Mouse (Mus musculus) CH12.LX (cell line): ENCODE data around the gene Hbp1.

ENCODE experiments used
- BHLHE40 ChIP-seq: IDR thresholded peaks from 2 replicates; pipeline ENCODE4 v1.6.1; 2011; ENCODE audit warnings: mild to moderate bottlenecking, low read depth, low read length, improper control_type of control experiment
- CHD2 ChIP-seq: IDR thresholded peaks from 2 replicates; pipeline ENCODE4 v1.6.1; 2011; ENCODE audit warnings: low read length, improper control_type of control experiment
- CTCF ChIP-seq, 2 experiments: IDR thresholded peaks in 1 of 2; conservative IDR thresholded peaks in 1 of 2; 2 replicates each; pipeline ENCODE4 v1.5.1; 2011 to 2012; ENCODE audit warnings: low read depth in 2 of 2, low read length in 2 of 2, improper control_type of control experiment in 1 of 2, inconsistent platforms in 1 of 2, mild to moderate bottlenecking in 1 of 2, moderate library complexity in 1 of 2
- MAX ChIP-seq: IDR thresholded peaks from 2 replicates; pipeline ENCODE4 v1.6.1; 2011; ENCODE audit warnings: low read length, improper control_type of control experiment
- MXI1 ChIP-seq: IDR thresholded peaks from 2 replicates; pipeline ENCODE4 v1.6.1; 2011; ENCODE audit warnings: mild to moderate bottlenecking, low read depth, low read length, improper control_type of control experiment
- MYC ChIP-seq: IDR thresholded peaks from 2 replicates; pipeline ENCODE4 v1.6.1; 2011; ENCODE audit warnings: low read depth, mild to moderate bottlenecking, improper control_type of control experiment, low read length
- NRF1 ChIP-seq: IDR thresholded peaks from 2 replicates; pipeline ENCODE4 v1.6.1; 2014; ENCODE audit warnings: low read depth, mild to moderate bottlenecking, inconsistent platforms, low read length, improper control_type of control experiment, moderate library complexity
- POLR2A ChIP-seq: IDR thresholded peaks from 2 replicates; pipeline ENCODE4 v1.6.1; 2011; ENCODE audit warnings: low read depth, mild to moderate bottlenecking, improper control_type of control experiment, low read length
- POLR2AphosphoS2 ChIP-seq: IDR thresholded peaks from 2 replicates; pipeline ENCODE4 v1.6.1; 2011; ENCODE audit warnings: low read depth, low read length, improper control_type of control experiment
- RAD21 ChIP-seq: IDR thresholded peaks from 2 replicates; pipeline ENCODE4 v1.6.1; 2011; ENCODE audit warnings: low read depth, mild to moderate bottlenecking, low read length, improper control_type of control experiment, moderate library complexity
- SMC3 ChIP-seq: IDR thresholded peaks from 2 replicates; pipeline ENCODE4 v1.6.1; 2011; ENCODE audit warnings: low read depth, low read length, improper control_type of control experiment
- USF1 ChIP-seq: IDR thresholded peaks from 2 replicates; pipeline ENCODE4 v1.6.1; 2014; ENCODE audit warnings: low read depth, mild to moderate bottlenecking, inconsistent platforms, low read length, improper control_type of control experiment
- USF2 ChIP-seq: conservative IDR thresholded peaks from 2 replicates; pipeline ENCODE4 v1.6.1; 2011; ENCODE audit warnings: low read depth, low read length, improper control_type of control experiment
- ZNF384 ChIP-seq: IDR thresholded peaks from 2 replicates; pipeline ENCODE4 v1.6.1; 2012; ENCODE audit warnings: low read depth, low read length, improper control_type of control experiment, inconsistent platforms

GRCm38 (mm10) chr12:31900391-31900914 is 49.9 kb downstream of the Hbp1 start:
- TF ChIP-seq POLR2A (no peak), USF1 (no peak), SMC3 (no peak), MXI1 (no peak), CTCF (conservative IDR thresholded peaks at IDR 0.05 in 1 of 2, IDR thresholded peaks at IDR 0.05 in 1 of 2; ENCODE audit: low read depth in 2 of 2, low read length in 2 of 2) (no peak), MYC (no peak), RAD21 (no peak), USF2 (no peak), BHLHE40 (no peak), MAX (no peak), NRF1 (no peak), ZNF384 (no peak), CHD2 (no peak), POLR2AphosphoS2 (no peak)
